Mouse (Mus musculus): ENCODE measurements at regions not wholly inside any gene's neighbourhood (a gene's known extent, or its start where the extent isn't known, plus 50 kb on each side); places are given as distances from the start of the nearest gene placed in this dataset.

DNA sequence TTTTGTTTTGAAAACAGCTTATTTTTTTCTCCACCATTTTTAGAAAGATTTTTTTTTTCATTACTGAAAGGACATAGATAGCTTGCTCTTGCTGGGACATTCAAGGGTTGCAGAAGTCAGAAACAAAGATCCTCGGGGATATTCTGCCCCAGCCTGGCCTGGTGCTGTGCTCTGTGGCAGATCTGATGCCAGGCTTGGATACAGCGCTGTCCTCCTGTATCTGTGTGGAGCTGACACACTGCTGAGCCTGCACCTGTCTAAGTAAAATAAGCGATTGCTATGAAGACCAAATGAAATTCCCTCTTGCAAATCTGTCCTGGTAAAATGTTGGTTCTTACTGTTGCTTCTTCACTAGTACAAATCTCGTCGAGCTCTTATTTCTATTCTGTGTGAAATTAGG lies 226.4 kb upstream of the 1700012A03Rik start:
- TF ChIP-seq CTCF (IDR thresholded peaks at IDR 0.05; ENCODE audit: control insufficient read depth, insufficient read depth, low read length) (no peak), POLR2A (IDR thresholded peaks at IDR 0.05; ENCODE audit: borderline replicate concordance, control insufficient read depth, low read depth, low read length) (no peak)

Measured in bone marrow, adult 2 months (tissue).